Mouse (Mus musculus): Measurements from ENCODE around the gene Zfp36l1. TPM values are rescaled to one million over a fixed set of nuclear protein-coding genes. Genes with fewer than 3 reads are reported as not detected.

Zfp36l1 gene
- total RNA-seq, 2 experiments from 2014 or later: 35.2 to 39.4 TPM

DNA sequence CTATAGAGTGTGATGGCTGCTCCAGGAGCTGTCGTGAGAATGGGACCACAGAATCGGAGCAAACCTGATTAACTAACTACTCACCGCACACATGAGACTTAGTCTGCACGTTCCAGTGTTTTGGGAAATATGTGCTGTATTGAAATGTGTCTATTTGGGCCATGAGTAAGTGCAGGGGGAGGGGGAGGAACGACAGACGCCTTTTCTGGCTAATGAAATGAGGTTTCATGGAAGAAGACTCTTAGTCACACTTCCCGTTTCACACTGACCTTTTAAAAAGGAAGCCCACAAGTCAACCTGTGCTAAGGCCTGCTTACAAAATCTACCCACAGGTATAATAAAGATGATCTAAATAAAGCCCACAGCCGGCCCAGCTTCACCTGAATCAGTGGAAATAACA is 47.8 kb downstream of the Zfp36l1 start:
- Histone ChIP-seq H3K4me3 (no peak overlapping the region), H3K27ac (peak overlapping the region; percentile 78)
- DNase-seq (ENCODE audit: low spot score in 2 of 2): no peak
- no peak for TF ChIP-seq CTCF (conservative IDR thresholded peaks at IDR 0.05)

DNA sequence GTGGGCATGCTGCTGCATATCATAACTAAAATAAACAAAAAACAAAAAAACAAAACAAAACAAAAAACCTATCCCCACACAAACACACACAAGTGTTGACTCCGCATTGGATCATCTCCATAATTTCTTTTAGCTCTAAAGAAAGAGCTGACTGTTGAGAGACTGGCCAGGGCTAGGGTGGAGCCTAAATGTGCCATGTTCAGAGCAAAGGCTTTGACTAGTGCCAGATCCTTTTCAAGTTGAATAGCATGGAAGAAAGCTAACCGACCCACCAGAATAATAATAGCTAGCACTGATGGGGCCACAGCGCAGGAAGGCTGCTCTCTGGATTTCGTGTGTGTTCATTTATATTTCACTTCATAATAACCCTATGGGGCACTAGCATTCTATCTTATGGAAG is 48.5 kb downstream of the Zfp36l1 start:
- DNase-seq (ENCODE audit: low spot score in 2 of 2): peak in 1 of 2 experiments; percentile 34
- no peak for TF ChIP-seq CTCF (conservative IDR thresholded peaks at IDR 0.05)
- no peak overlapping the region for H3K4me3 ChIP-seq
- peak overlapping the region; percentile 78 for H3K27ac ChIP-seq

DNA sequence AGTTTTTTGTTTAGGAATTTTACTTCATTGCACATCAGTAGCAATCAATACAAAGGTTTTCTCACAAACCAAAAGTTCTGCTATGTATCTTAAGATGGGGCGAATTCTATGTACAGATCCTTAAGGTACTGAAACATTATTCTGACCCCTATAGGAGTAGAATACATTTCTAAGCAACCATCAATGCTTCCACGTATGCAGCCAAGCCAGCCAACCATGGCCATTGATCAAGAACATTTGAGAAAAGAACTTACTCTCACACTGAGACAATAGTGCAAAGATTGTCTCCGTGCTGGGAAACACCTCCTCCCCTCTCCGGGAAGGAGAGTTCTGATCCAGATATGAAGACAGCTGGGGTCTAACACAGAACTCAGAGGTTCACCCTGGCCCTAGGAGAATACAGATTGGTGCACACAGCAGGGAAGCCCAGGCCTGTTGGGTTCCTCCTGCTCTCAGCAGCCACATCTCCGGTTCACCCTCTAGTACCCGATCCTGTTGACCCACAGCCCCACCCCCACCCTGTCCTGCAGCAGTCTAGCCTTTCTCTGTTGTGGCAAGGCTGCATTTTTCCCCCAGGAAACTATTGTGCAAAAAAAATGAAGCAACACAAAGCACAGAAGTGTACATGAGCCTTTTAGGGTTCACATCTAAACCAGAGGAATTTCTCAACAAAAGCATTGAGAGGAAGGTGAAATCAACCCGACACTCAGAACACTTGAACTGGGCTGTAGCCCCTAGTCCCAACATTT is 49.2 kb downstream of the Zfp36l1 start:
- H3K27ac ChIP-seq: peak overlapping the region; percentile 78
- no peak overlapping the region for H3K4me3 ChIP-seq
- no peak for TF ChIP-seq CTCF (conservative IDR thresholded peaks at IDR 0.05)
- no peak for DNase-seq (ENCODE audit: low spot score in 2 of 2)

DNA sequence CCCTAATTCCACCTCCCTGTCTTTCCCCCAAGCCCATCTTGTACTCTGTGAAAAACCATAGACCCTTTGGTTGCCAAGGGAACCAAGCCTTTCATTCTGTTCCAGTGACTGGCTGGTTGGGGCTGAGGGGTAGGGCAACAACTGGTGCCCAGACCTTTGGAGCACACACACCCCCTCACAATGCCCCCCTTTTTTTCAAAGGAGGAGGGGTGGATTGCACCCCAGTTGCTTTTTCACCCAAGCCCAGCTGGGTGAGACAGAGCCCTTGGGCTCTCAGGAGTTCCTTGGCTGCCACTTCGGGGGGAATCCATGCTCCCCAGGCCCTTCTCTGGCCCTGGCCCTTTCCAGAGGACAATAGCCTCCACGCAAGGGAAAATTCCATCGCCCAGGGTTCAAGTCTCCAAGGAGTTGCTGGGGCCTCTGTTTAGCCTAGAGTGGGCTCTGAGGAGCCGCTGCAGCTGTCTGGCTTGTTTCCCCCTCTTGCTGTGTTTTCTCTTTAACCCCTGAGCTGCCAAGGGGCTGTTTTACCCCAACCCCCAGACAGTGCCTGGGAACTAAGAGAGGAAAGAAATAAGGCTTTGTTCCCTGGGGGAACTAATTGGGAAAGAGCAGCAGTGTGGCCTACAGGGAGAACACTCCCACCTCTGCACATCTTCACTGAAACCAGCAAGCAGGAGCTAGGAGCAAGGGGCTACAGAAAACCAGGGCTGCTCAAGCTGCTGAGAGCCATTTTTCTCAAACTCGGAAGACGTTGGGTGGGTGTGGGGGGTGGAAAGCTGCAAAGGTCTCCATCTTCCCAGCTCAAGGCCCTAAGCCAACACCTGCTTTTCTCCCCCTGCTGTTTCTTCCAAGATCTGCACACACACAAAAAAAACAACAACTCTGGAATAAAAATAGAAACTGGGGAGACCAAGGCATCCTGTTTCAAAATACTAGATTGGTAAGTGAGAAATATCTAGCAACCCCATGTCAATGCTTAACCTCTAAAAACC is 50.1 kb downstream of the Zfp36l1 start:
- peak; percentile 54 for TF ChIP-seq CTCF (conservative IDR thresholded peaks at IDR 0.05)
- peak overlapping the region; percentile 78 for H3K27ac ChIP-seq
- H3K4me3 ChIP-seq: no peak overlapping the region
- peak; percentile 31 to 70 for DNase-seq (ENCODE audit: low spot score in 2 of 2)

GRCm38 (mm10) chr12:80061810-80062209 is 51.0 kb downstream of the Zfp36l1 start:
- no peak overlapping the region for H3K4me3 ChIP-seq
- no peak for TF ChIP-seq CTCF (conservative IDR thresholded peaks at IDR 0.05)
- peak overlapping the region; percentile 78 for H3K27ac ChIP-seq
- DNase-seq (ENCODE audit: low spot score in 2 of 2): no peak

DNA sequence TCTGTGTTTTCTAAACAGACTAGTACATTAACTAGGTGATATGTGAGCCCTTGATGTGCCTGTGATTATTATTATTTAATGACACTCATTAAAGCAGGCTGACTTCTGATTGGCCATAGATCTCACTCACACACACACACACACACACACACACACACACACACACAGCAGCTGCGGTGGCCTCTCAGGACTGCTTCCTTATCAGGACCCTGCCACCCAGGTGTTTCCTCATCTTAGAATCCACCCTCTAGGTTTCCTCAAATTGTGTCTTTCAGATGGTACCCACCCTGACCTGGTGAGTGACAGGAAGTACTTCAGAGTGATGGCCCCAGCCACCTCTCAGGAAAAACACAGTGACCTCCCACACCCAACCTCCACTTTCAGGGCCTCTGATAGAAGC is 52.0 kb downstream of the Zfp36l1 start:
- H3K4me3 ChIP-seq: no peak overlapping the region
- DNase-seq (ENCODE audit: low spot score in 2 of 2): no peak
- no peak for TF ChIP-seq CTCF (conservative IDR thresholded peaks at IDR 0.05)
- peak overlapping the region; percentile 53; the same call in 1 of the 2 replicates for H3K27ac ChIP-seq

DNA sequence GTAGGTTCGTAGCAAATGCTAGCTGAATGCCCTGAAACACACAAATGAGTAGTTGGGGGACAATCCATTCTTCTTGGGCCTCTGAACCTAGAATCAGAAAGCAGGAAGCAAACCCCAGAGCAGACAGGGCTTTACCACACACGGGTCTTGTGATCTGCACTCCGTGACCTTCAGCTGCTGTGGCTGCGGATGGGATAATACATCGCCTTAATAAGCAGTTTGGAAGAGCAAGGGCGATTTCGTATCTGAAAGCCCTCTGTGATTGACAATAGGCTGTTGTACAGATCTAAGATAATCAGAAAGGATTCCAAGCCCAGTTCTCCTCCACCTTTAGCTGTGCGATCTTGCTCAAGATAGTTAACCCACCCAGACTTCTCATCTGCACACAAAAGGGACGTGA is 52.5 kb downstream of the Zfp36l1 start:
- no peak for DNase-seq (ENCODE audit: low spot score in 2 of 2)
- TF ChIP-seq CTCF (conservative IDR thresholded peaks at IDR 0.05): no peak
- Histone ChIP-seq H3K4me3 (no peak overlapping the region), H3K27ac (peak overlapping the region; percentile 53; the same call in 1 of the 2 replicates)

GRCm38 (mm10) chr12:80059773-80060328 is 53.0 kb downstream of the Zfp36l1 start:
- DNase-seq (ENCODE audit: low spot score in 2 of 2): no peak
- peak overlapping the region; percentile 53; the same call in 1 of the 2 replicates for H3K27ac ChIP-seq
- no peak for TF ChIP-seq CTCF (conservative IDR thresholded peaks at IDR 0.05)
- H3K4me3 ChIP-seq: no peak overlapping the region

Other genes starting within 250 kb of the Zfp36l1 start
- 100 to 1,000 TPM in 1 of 2 experiments, 10 to 100 TPM in 1; 91.0 to 103 TPM for gene Actn1, start 147.4 kb upstream of the Zfp36l1 start, total RNA-seq (2021)

Data from layer of hippocampus, adult 2 months (tissue).